Mouse (Mus musculus) liver, adult 2 months (tissue): Measurements from ENCODE around the gene Gpd1l.

Source experiments
- CTCF ChIP-seq: fragments of 200-500 bp; IDR thresholded peaks from 2 replicates; pipeline ENCODE4 v1.5.1; 2011; ENCODE audit warnings: low read depth, low read length, control low read depth
- POLR2A ChIP-seq: fragments of 200-500 bp; IDR thresholded peaks from 2 replicates; pipeline ENCODE4 v1.6.1; 2011; ENCODE audit warnings: low read length, control low read depth; ENCODE audit not compliant: insufficient read depth; ENCODE audit errors: extremely low read depth

GRCm38 (mm10) chr9:114853336-114853735, 80.5 kb downstream of the Gpd1l start:
- TF ChIP-seq CTCF (no peak), POLR2A (no peak)
